Mouse (Mus musculus) embryonic stem cell, embryonic (primary cell): Measurements from ENCODE around the gene Zfp329.

ENCODE experiments used
- CTCF ChIA-PET, 4 experiments: fragments of 300-600 bp in 2 of 4; fragments of 350-600 bp in 2 of 4; sonication (Branson Sonifier 250); formaldehyde crosslinking; loops; one replicate each; lab custom pipeline; 2022; ENCODE audit warnings: inconsistent platforms in 2 of 4; lab: Charles Lee
- POLR2A ChIA-PET, 4 experiments: fragments of 300-600 bp in 2 of 4; fragments of 350-600 bp in 2 of 4; sonication (Branson Sonifier 250); formaldehyde crosslinking; loops; one replicate each; lab custom pipeline; 2022; ENCODE audit warnings: antibody characterized with exemption in 4 of 4, inconsistent platforms in 1 of 4; lab: Charles Lee

The Zfp329 gene

DNA sequence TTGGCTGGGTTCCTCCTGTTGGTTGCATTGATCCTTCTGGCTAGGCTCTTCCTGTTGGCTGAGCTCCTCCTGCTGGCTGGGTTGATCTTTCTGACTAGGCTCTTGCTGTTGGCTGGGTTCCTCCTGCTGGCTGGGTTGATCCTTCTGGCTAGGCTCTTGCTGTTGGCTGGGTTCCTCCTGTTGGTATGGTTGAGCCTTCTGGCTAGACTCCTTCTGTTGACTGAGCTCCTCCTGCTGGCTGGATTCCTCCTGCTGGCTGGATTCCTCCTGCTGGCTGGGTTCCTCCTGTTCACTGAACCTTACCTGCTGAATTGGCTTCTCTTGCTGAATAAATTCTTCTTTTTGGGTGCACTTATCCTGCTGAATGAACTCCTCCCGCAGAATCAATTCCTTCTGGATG, 44.1 kb downstream of the Zfp329 start:
- CTCF ChIA-PET, result no interaction called here
- POLR2A ChIA-PET, result interaction anchor here in 1 of 4 experiments (0.6 kb wide), 1 partner anchor 23 kb away, joined by 3 read pairs; no protein-coding TSS in a partner anchor

GRCm38 (mm10) chr7:12774111-12774510, 44.5 kb downstream of the Zfp329 start:
- ChIA-PET POLR2A (interaction anchor here in 1 of 4 experiments (0.6 kb wide), 1 partner anchor 22 kb away, joined by 3 read pairs; no protein-coding TSS in a partner anchor), CTCF (no interaction called here)
